Mouse (Mus musculus): ENCODE measurements around the gene Pfn1. TPM values are rescaled to one million over a fixed set of nuclear protein-coding genes. Genes with fewer than 3 reads are reported as not detected.

Gene Pfn1
- total RNA-seq, 2 experiments from 2014 or later: 217 to 244 TPM

GRCm38 (mm10) chr11:70657573-70657972 lies 3.1 kb upstream of the Pfn1 start:
- intact Hi-C loops (cut with DNase I): no loop called here
- DNase-seq (ENCODE audit: low spot score in 2 of 2): no peak

GRCm38 (mm10) chr11:70656964-70657363 lies 2.5 kb upstream of the Pfn1 start, which contains the start of gene Eno3:
Gene Eno3, plus strand, starts transcription at chr11:70657202.
- no peak for DNase-seq (ENCODE audit: low spot score in 2 of 2)
- intact Hi-C loops (cut with DNase I): no loop called here

- intact Hi-C loops (cut with DNase I): no loop called here
- no peak for DNase-seq (ENCODE audit: low spot score in 2 of 2)
Observed at GRCm38 (mm10) chr11:70656456-70656927, 2.0 kb upstream of the Pfn1 start.

- intact Hi-C loops (cut with DNase I): loop anchor here (2.0 kb wide), 1 partner anchor 13 kb away; the partner anchor contains the start of gene Spag7
- no peak for DNase-seq (ENCODE audit: low spot score in 2 of 2)
Observed at GRCm38 (mm10) chr11:70655571-70656455, 1.4 kb upstream of the Pfn1 start.

GRCm38 (mm10) chr11:70654923-70655570 lies 603 bp upstream of the Pfn1 start:
- peak; percentile 75 to 82 for DNase-seq (ENCODE audit: low spot score in 2 of 2)
- intact Hi-C loops (cut with DNase I): loop anchor here (2.0 kb wide), 1 partner anchor 14 kb away; the partner anchor contains the start of gene Spag7

GRCm38 (mm10) chr11:70653345-70654197 lies 873 bp downstream of the Pfn1 start:
- intact Hi-C loops (cut with DNase I): loop anchor here (2.0 kb wide), 1 partner anchor 15 kb away; the partner anchor contains the start of gene Spag7
- DNase-seq (ENCODE audit: low spot score in 2 of 2): peak; percentile 55 to 56

- intact Hi-C loops (cut with DNase I): no loop called here
- no peak for DNase-seq (ENCODE audit: low spot score in 2 of 2)
Observed at GRCm38 (mm10) chr11:70652884-70653344, 1.5 kb downstream of the Pfn1 start.

- intact Hi-C loops (cut with DNase I): no loop called here
- DNase-seq (ENCODE audit: low spot score in 2 of 2): no peak
Observed at GRCm38 (mm10) chr11:70652029-70652883, 2.2 kb downstream of the Pfn1 start.

- no peak for DNase-seq (ENCODE audit: low spot score in 2 of 2)
- intact Hi-C loops (cut with DNase I): no loop called here
Observed at GRCm38 (mm10) chr11:70651391-70651790, 3.1 kb downstream of the Pfn1 start.

- intact Hi-C loops (cut with DNase I): no loop called here
- no peak for DNase-seq (ENCODE audit: low spot score in 2 of 2)
Observed at GRCm38 (mm10) chr11:70650322-70651175, 3.9 kb downstream of the Pfn1 start.

GRCm38 (mm10) chr11:70649185-70649734 lies 5.2 kb downstream of the Pfn1 start:
- intact Hi-C loops (cut with DNase I): no loop called here
- no peak for DNase-seq (ENCODE audit: low spot score in 2 of 2)

GRCm38 (mm10) chr11:70648512-70648911 lies 5.9 kb downstream of the Pfn1 start:
- intact Hi-C loops (cut with DNase I): no loop called here
- DNase-seq (ENCODE audit: low spot score in 2 of 2): no peak

GRCm38 (mm10) chr11:70647716-70648420 lies 6.6 kb downstream of the Pfn1 start:
- intact Hi-C loops (cut with DNase I): no loop called here
- peak in 1 of 2 experiments; percentile 42 for DNase-seq (ENCODE audit: low spot score in 2 of 2)

GRCm38 (mm10) chr11:70646691-70647650 lies 7.5 kb downstream of the Pfn1 start, which contains the start of the genes Rnf167 and Slc25a11:
Gene Rnf167, plus strand, starts transcription at chr11:70647235.
Gene Slc25a11, minus strand, starts transcription at chr11:70647479.
- intact Hi-C loops (cut with DNase I): no loop called here

GRCm38 (mm10) chr11:70646259-70646555 lies 8.2 kb downstream of the Pfn1 start:
- intact Hi-C loops (cut with DNase I): no loop called here
- DNase-seq (ENCODE audit: low spot score in 2 of 2): no peak

More at GRCm38 (mm10) chr11:70646691-70647650, 7.5 kb downstream of the Pfn1 start, which contains the start of the genes Rnf167 and Slc25a11:
- DNase-seq (ENCODE audit: low spot score in 2 of 2): peak; percentile 94 to 95

Measured in left cerebral cortex, postnatal 36 days (tissue).